Comparison of ENCODE assay signal across 8 mouse cellular contexts in the genomic region with DNA sequence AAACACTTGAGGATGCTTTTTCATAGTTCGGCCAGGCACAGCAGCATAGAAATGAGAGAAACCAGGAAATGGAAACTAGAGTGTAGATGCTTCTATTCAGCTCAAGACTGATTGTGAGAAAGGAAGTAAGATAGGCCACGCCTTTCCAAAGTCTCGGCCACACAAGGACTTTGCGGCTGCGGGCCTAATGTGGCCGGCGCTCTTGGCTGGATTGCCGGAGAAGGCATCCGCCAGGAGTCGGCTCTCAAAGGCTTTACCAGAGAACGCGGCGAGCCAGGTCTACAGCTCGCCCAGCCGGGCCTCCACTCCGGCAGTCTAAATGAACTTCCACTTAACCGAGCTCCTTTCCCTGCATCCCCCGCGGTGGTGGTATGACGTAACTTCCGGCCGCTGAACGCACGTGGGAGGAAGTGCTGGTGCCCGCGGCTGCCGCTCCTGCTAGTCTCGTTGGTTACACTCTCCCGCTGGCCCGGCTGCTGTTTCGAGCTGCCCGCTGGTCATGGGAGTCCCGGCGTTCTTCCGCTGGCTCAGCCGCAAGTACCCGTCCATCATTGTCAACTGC. TPM values are rescaled to one million over a fixed set of nuclear protein-coding genes. Genes with fewer than 3 reads are reported as not detected.
DNase-seq lines count a peak whose midpoint lies in the region; ATAC-seq lines count a peak whose summit lies in the region.

A gene (plus strand): TSS at position 374 of the 562 bp plus-strand sequence.

- DNase-seq in adrenal gland, adult (ENCODE audit: inconsistent age in 2 of 2, low spot score in 1 of 2): peak; percentile 97 to 99
- DNase-seq in embryo, embryonic 10.5 days (ENCODE audit: low spot score): peak; percentile 97
- peak; percentile 96 for DNase-seq in gastrocnemius, postnatal 14 days
- peak; percentile 95 to 97 for DNase-seq in left cerebral cortex, postnatal 10 days (ENCODE audit: extremely low spot score in 1 of 2, low spot score in 2 of 2)
- peak; percentile 98 for DNase-seq in right cerebral cortex, postnatal 25 days
- peak; percentile 92 to 95 for DNase-seq in urinary bladder, postnatal 4 days (ENCODE audit: low spot score in 2 of 2)

- intact Hi-C loops in gastrocnemius, postnatal 14 days (cut with DNase I; ENCODE audit: low total_unique reads): no loop called here
- intact Hi-C loops in left cerebral cortex, postnatal 10 days (cut with DNase I): no loop called here

- ATAC-seq in inflammation-experienced regulatory T-cells, adult 6 months: peak; percentile 84
- ATAC-seq in megakaryocyte-erythroid progenitor cell, adult 5-6 weeks (replicated peaks; ENCODE audit: low FRiP score, low TSS enrichment, poor library complexity, severe bottlenecking): peak; percentile 88

RNA-seq across cellular contexts. Expression of the gene that starts here (rescaled TPM):
- 10 to 100 TPM; 17.7 to 20.9 TPM for total RNA-seq in gastrocnemius, postnatal 14 days (2021)
- 100 to 1,000 TPM; 165 to 218 (median 179) TPM for polyA plus RNA-seq in inflammation-experienced regulatory T-cells, adult 6 months (2017; shearing (Covaris generic))
- 10 to 100 TPM; 60.8 to 62.5 TPM for total RNA-seq in left cerebral cortex, postnatal 10 days (2021)
- total RNA-seq in megakaryocyte-erythroid progenitor cell, adult 5-6 weeks (2014; fragmentation: Nextera tagmentation): 89.8 and 107 TPM in 2 replicates
- 199 and 249 TPM in 2 replicates for total RNA-seq in megakaryocyte-erythroid progenitor cell, adult 5-6 weeks (2017)

Comparison
In these comparisons a context has a peak if more than half of its experiments do, and no peak if none do; other contexts are left out.
1. Peak in every context shown above with its lines: DNase-seq and ATAC-seq.